Mouse (Mus musculus) retina, postnatal 1 day (tissue): ENCODE measurements around the gene Gm609.

Source experiments
- DNase-seq: peaks from one replicate; pipeline ENCODE4 v3.0.0-alpha.2; 2012

Gene Gm609

DNA sequence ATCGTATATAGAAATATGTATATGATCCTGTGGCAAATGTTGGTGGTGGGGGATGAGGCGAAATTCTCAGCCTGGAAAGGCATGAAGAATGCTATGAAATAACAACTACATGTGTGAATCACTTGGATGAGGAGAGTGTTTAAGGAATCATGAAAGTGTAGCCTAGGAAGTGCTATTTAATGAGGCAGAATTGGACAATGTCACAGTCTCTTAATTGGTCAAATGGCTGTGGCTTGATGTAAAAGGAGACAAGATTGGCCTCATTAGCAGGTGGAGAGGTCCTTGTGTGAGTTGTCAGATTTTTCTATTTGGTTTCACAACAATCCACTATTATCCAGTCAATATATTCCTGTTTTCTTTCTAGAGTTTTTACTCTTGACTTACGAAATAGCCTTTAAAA lies 101.1 kb downstream of the Gm609 start:
- DNase-seq: peak; percentile 43

DNA sequence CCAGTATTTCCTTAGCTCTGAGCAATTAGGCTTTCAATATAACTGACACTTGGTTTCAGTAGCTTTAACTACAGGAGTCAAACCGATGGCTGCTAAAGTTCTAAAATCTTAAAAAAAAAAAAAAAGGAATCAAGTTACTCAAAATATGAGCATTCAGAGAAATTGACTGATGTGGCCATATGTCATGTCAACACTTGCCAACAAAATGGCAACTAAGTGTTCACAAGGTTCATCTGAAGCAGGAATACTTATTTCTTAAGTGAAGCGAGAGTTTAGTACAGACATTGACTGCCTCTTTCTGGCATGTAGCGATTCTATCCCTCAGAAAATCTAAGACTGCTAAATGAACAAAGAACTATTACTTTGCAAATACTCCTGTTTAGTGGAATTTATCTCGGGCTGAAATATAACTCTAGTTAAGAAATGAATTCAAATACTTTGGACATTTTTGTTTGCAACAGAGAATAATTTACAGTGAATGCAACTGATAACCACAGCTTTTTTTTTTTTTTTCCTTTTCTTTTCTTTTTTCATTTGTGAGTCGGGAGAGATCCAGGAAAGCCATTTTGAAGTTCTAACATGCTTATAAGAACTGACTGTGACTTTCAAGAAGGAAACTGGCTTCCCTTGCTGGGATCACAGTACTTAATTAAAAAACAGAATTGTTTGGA lies 102.3 kb downstream of the Gm609 start:
- DNase-seq: no peak

DNA sequence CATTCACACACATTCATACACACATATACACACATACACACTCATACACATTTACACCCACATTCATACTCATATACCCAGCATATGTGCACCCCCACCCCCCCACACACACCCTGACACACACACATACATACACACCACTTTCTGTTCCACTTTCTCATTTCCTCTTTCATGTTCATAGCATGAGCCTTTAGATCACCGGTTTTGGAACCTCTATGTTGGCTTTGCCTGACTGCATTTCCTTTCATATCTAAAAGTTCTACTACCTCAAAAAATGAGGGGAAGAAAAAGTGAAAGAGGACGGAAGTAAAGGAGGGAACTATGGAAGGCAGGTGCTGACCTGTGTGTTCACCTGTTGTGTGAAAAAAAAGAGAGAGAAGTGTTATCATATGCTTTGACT lies 102.9 kb downstream of the Gm609 start:
- DNase-seq: no peak

DNA sequence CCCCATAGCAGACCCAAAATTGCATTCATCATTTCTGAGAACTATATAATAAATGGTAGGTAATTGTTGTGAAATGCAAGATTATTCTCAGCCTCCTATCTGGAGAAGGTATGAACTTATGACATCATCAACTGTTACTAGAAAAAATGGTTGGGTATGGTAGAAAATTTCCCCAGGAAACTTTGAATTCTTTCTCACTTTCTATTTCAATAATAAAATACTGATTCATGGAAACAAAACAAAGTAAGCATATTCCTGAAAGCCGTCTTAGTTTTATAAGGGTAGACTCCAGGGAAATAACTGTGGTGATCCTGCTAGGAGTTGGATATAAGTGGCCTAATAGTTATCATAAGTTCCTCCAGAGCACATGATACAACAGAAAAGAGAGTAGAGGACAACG lies 103.7 kb downstream of the Gm609 start:
- no peak for DNase-seq

DNA sequence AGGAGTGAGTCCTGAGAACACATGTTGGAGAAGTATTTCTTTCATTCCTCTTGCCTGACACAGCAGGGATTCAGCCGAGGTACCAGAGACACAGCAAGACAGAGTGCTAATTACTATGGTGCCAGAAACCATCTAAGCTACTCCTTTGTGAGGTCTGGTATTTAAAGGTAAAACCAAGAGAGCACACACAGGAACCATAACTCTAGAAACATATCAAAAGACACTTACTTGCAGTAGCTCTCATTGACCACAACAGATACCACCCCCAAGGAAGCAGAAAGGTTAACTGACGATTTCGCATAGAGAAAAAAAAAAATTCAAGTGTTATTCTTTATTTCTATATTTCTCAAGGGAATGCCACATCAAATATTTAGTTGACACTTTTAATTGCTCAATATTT lies 111.0 kb downstream of the Gm609 start:
- no peak for DNase-seq

DNA sequence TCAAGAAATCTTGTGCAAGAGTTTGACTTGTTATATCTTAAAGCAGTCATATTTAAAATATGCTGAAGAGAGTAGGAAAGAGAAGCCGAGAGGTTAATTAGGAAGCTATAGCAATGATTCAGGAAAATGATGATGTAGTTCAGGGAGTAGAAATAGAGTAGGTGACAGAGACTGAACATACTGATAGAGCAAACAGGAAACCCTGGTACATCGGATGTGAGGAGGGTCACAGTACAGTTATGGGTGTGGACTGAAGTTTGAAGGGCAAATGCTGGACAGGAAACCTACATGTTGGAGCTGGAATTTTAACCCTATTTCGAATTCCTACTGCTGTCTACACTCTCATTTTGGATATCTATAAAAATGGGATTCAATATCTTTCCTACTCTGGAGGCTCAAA lies 113.8 kb downstream of the Gm609 start:
- DNase-seq: no peak

DNA sequence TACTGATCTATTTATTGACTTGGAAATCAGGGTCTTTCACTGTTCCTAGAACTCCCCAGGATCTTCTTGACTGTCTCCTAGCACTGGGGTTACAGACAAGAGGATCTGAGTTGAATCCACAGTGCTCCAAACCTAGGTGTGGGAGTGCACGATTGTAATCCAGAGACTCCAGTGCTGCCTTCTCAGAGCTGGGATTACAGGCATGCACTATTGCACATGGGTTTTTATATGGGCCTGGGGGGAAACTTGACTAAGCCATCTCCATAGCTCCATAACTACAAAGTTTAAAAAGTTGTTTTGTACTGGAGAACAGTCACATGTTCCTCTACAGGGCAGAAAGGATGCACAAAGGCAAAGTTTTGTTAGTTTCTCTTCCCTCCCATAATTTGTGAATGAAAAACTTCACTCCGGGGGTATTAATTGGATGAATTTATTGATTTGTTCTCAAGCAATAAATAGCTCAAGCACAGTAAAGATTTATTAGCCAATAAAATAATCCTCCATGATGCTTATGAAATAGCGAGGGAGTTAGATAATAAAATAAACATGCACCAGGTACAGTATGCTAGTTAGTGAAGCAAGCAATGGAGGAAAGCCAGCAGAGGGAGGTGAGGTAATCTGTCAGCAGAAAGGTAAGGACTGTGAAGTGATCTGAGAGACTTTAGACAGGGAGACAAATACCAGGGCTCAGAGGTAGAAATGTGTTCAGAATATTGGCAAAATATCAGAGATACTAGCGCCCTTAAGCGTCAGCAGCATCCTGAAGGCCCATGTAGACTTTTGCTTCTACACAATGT lies 114.4 kb downstream of the Gm609 start:
- no peak for DNase-seq

DNA sequence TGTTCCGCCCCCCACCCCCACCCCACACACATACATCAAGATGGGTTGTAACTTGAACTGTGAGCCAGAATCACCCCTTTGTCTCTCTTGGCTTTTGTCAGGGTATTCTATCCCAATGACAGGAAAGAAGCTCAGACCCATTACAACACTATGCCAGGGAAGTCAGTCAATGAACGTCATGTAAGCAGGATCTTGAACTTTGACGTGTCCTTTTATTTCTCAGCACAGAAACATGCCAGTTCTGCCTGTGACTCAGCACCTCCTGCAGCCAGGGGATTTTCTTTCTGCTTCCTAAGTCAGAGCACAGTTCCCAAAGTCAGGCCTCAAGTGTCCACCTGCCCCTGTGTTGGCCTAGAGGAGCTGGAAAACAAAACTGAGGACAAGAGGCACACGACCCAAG lies 115.4 kb downstream of the Gm609 start:
- DNase-seq: no peak

DNA sequence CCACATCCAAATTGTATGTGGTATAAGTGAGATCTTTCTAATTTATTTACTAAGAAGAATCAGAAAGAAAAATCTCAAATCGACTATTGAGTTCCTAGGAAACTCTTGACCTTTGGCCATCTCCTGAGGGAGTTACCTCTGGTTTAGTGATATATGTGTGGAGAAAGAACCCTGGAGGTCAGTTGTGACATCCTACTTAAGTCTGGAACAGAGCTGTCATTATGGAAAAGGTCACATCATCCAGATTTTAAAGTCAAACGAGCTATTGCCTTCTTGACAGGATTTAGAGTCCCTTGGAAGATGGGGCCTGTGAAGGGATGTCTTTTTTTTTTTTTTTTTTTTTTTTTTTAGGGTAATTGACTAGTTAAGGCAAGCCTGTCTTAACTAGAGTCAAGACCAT lies 116.0 kb downstream of the Gm609 start:
- DNase-seq: no peak

DNA sequence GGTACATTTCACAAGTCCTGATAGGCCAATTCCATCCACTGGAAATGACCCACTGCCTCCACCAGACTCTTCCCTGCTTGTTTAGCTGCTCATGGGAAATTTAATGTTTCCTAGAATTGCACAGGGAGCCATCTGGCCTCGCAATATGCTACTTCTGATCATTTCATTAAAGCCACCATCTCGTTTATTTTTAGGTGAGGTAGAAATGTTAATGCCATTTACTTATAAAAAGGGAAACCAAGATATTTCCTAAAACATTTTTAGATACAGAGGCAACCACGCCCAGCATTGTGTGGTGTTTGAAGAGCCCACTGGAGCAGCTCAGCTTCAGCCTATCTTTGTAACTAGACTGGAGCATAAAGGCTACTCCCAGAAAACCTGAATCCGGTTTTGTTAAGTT lies 116.5 kb downstream of the Gm609 start:
- DNase-seq: no peak

DNA sequence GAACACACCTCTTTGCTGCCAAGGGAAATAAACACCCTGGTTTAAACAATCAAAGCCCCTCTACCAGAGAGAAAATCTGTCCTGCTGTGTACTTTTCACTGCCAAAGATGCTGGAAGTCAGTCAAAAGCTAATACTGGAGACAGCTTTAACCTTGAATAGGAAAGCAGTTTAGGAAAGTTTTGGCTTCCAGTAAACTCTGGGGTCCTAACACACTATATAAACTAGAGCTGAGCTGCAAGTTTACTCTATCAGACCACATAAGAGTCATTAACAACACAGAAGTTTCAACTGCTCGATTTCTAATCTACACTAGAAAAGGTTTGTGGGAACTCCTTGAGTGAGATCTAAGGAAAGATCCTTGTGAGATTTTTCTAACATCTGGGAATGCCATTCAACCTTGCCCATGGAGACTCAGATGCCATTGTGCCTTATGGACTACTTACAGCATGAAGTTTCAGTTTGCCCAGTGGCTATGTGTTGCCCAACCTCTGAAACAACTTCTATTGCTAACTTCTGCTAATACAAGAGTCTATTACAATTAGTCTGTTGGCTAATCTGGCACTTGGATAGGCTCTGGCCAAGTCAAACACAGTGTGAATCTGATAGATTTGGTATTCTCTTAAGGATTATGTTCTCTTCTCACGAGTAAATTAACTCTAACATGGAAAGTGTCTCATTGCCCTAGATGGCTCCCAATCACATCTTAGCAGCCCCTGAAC lies 117.1 kb downstream of the Gm609 start:
- DNase-seq: no peak

DNA sequence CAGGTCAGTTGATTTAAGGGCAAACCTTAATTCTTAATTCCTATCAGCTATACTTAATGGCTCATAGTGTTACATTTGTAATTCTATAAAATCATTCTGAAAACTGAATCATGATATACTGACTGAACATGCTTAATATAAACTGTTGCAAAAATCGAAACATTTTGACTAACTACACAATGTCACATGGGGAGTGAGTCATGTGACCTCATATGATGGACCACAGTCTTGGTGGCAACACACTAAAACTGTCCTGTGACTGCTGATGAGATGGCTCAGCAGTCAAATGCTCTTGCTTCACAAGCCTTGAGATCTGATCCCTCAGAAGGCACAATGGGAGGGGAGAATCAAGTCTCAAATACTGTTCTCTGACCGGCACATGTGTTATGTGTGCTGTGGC lies 118.7 kb downstream of the Gm609 start:
- no peak for DNase-seq

DNA sequence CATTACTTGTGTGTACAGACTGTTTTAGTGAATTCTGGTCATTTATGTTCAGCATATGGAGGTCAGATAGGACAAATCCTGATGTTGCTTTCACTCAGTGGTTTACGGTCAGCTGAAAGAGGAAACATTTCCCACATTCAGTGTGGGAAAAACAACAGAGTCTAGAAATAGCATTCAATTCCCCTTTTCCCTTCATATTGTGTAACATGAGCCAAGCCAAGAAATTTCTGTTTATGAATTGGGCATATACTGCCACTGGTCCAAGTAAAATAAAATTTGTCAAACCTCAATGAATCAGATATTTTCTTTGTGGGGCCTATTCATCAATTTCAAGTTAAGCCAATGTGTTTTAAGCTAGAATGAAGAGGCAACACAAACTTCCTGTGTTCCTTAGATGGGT lies 121.7 kb downstream of the Gm609 start:
- no peak for DNase-seq

DNA sequence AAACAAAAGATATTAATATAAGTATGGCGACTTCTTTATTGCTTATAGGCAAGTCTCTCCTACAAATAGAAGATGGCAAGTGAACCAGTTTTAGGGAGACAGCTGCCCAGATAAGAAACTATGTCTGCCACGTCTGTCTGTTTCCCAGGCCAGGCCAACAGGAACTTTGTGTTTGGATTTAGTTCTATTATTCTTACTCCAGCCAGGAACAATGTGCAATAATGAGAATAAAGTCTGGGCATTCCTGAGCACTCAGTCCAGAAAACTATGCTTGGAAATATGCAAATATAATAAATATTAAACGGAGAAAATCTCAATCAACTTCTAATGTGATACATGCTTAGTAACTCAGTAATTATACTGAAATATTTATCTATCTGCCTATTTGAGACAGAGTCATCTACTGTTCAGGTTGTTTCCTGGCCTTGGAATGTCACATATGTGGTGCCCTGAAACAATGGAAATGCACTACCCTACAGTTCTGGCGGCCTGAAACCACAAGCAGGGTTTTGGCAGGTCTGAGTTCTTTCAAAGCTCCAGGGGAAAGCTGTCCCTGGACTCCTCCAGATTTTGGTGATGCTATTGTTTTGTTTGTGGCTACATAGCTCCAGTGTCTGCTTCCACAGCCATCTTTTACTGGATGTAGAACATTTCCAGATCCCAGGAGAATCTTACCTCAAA lies 123.3 kb downstream of the Gm609 start:
- DNase-seq: no peak

DNA sequence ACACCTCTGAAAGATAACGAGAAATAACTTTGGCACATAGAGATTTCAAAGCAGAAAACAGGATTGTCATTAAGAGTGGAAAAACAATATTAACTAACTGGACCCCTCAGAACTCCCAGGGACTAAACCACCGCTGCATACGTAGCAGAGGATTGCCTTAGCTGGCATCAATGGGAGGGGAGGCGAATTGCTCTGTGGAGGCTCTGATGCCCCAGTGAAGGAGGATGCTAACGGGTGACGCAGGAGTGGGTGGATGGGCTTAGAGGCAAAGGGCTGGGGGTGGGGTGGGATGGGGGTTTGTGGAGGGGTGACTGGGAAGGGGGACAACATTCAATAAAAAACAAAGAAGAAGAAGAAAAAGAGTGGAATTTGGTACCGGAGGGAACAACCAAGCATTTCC lies 126.7 kb downstream of the Gm609 start:
- DNase-seq: no peak

DNA sequence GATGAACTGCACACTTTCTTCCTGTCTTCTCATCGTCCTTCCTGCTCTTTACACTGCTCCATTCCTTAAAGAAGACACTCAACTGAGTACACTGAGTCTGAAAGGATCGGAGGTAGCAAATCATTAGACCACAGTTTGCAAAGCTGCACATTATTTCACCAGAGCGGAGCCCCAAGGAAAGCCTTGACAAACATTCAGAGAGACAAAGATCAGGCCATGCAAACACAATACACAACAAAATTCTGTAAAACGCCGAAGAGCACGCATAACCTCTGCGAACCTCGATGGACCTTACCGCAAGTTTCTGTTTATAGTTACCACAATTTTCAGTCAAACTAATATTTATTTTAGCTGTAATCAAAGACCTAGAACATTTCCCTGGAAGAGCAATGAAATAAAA lies 127.4 kb downstream of the Gm609 start:
- no peak for DNase-seq

DNA sequence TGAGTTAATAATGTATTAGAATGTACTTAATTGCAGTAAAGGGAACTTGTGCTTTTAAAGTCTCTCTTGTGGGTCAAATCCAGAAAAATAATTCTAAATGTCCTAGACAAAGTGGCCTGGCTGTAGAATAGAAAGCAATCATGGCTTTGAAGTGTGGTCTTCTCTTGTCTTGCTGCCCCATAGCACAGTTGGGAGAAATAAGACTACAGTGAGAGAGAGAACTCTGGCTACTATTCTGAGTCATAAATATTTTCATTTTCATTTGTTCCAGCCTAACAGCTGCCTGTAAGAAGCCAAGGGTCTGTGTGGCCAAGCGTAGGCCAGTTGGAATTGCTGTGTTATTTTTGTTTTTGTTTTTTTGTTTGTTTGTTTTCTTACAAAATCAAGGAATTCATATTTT lies 128.1 kb downstream of the Gm609 start:
- DNase-seq: no peak

DNA sequence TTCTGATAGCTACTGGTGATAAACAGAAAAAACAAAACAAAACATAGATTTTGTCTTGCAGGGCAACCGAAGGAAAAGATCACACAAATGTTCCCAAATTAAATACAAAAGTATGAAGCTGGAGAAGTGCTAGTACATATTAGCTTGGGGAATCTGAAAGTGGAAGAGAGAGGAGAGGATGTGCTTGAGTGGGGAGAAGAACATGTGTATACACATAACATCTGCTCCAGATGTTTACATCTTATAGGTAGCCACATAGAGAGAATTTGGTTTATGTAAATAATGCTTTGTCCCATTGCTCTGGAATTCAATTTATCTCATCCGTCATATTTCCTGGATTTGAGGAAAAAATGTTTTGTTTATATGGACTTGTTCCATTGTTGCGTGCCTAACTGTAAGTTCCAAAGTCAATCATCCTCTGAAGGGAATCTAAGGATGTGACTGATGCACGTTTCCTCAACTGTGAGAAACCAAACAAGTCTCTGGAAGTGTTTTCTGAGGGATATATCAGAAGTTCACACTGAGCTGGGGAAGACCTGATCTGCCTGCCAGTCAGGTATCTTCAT lies 129.2 kb downstream of the Gm609 start:
- DNase-seq: no peak
